Mouse (Mus musculus): ENCODE results near the gene Vars2. TPM values are rescaled to one million over a fixed set of nuclear protein-coding genes. Genes with fewer than 3 reads are reported as not detected.

Gene Vars2
- polyA plus RNA-seq, 2 experiments: 4.0 to 7.8 TPM

- H3K9ac ChIP-seq (replicated peaks): no peak overlapping the region
- H3K4me3 ChIP-seq (ENCODE audit: insufficient read depth in 1 of 2, low read depth in 2 of 2, low read length in 2 of 2): no peak overlapping the region
- H3K27me3 ChIP-seq (ENCODE audit: control insufficient read depth, insufficient read depth, low read length): peaks cover 60% of the 10 kb centered on the region
- no peaks in the 10 kb centered on the region for H3K4me1 ChIP-seq (replicated peaks; ENCODE audit: control insufficient read depth in 2 of 2, insufficient read depth in 2 of 2, low read length in 1 of 2)
- DNase-seq (ENCODE audit: low read depth in 3 of 3, low spot score in 3 of 3) (no peak), ATAC-seq (ENCODE audit: insufficient read depth) (no peak)
- no peak for TF ChIP-seq CTCF (IDR thresholded peaks at IDR 0.05; ENCODE audit: low read depth)
- no peak for TF ChIP-seq EP300 (IDR thresholded peaks at IDR 0.05; ENCODE audit: low read depth)
- H3K9me3 ChIP-seq (ENCODE audit: control insufficient read depth, low read length): no peaks in the 10 kb centered on the region; the same call in 1 of the 2 replicates
- no peak overlapping the region for H3K27ac ChIP-seq
- no peaks in the 10 kb centered on the region for H3K36me3 ChIP-seq (replicated peaks; ENCODE audit: control insufficient read depth, insufficient read depth, low read depth)
- H3K4me2 ChIP-seq (ENCODE audit: low read depth): no peak overlapping the region
- 28% methylated on average over 5 of the region's 5 CpGs for WGBS (ENCODE audit: insufficient replicate concordance)
Measured at GRCm38 (mm10) chr17:35698501-35698883, 31.1 kb upstream of the Vars2 start.

DNA sequence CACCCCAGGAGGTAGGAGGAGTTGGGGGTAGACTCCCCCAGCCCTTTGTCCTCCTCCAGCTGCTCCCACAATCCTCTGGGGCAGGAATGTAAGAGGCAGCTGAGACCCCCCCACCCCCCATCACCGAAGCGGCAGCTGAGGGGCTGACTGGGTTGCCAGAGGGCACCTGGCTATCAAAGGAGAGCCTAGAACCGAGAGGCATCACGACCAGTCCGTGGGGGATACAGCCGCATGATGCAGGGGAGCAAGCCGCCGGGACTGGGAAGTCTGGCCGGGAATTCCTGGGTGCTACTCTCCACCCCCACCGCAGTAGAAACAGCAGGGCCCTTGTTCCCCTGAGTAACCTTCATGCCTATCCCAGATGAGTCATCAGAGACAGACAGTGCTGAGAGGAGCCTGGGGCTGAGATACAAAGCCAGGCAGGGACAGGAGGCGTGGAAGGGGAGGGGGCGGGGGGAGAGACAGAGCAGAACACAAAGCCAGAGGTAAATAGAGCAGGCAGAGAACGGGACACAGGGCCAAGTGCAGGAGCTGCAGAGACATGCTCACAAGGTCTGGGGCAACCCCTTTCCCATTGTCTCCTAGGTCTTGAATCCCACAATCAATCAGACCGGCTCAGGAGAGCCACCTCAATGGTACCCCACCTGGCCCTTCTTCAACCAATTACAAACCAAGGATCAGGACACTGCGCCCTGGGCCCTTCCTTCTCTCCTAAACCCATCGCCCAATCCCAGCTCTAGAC, 30.5 kb upstream of the Vars2 start:
- peak; percentile 27; the same call in 1 of the 2 replicates for ATAC-seq (ENCODE audit: insufficient read depth)
- no peak overlapping the region for H3K4me3 ChIP-seq (ENCODE audit: insufficient read depth in 1 of 2, low read depth in 2 of 2, low read length in 2 of 2)

DNA sequence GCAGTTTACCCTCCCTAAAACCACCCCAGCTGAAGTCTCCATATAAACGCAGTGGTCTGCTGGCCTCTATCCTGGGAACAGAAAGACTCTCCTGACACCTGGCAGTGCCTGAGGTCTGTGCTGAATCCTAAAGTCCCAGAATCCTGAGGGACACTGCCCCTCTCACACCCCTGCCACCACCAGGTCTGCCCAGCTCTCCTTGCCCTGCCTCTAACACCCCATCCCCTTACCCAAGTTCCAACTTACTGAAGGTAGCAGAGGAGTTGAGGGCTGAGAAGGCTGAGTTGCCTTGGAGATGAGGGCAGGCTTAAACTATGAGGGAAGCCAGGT, 30.0 kb upstream of the Vars2 start:
- no peak overlapping the region for H3K27ac ChIP-seq
- H3K27me3 ChIP-seq (ENCODE audit: control insufficient read depth, insufficient read depth, low read length): peaks cover 52% of the 10 kb centered on the region
- H3K4me1 ChIP-seq (replicated peaks; ENCODE audit: control insufficient read depth in 2 of 2, insufficient read depth in 2 of 2, low read length in 1 of 2): no peaks in the 10 kb centered on the region
- H3K36me3 ChIP-seq (replicated peaks; ENCODE audit: control insufficient read depth, insufficient read depth, low read depth): no peaks in the 10 kb centered on the region
- no peak overlapping the region for H3K4me3 ChIP-seq (ENCODE audit: insufficient read depth in 1 of 2, low read depth in 2 of 2, low read length in 2 of 2)
- no peak overlapping the region for H3K4me2 ChIP-seq (ENCODE audit: low read depth)
- WGBS (ENCODE audit: insufficient replicate concordance): 23% methylated on average over 1 of the region's 1 CpGs
- DNase-seq (ENCODE audit: low read depth in 3 of 3, low spot score in 3 of 3): no peak
- no peak for ATAC-seq (ENCODE audit: insufficient read depth)
- no peaks in the 10 kb centered on the region; the same call in 1 of the 2 replicates for H3K9me3 ChIP-seq (ENCODE audit: control insufficient read depth, low read length)
- TF ChIP-seq CTCF (IDR thresholded peaks at IDR 0.05; ENCODE audit: low read depth): no peak
- TF ChIP-seq EP300 (IDR thresholded peaks at IDR 0.05; ENCODE audit: low read depth): no peak
- H3K9ac ChIP-seq (replicated peaks): no peak overlapping the region

More for the DNA sequence above, 30.5 kb upstream of the Vars2 start:
- Histone ChIP-seq H3K27ac (no peak overlapping the region), H3K9me3 (ENCODE audit: control insufficient read depth, low read length) (no peaks in the 10 kb centered on the region; the same call in 1 of the 2 replicates), H3K4me2 (ENCODE audit: low read depth) (no peak overlapping the region), H3K36me3 (replicated peaks; ENCODE audit: control insufficient read depth, insufficient read depth, low read depth) (no peaks in the 10 kb centered on the region), H3K4me1 (replicated peaks; ENCODE audit: control insufficient read depth in 2 of 2, insufficient read depth in 2 of 2, low read length in 1 of 2) (no peaks in the 10 kb centered on the region), H3K27me3 (ENCODE audit: control insufficient read depth, insufficient read depth, low read length) (peaks cover 58% of the 10 kb centered on the region), H3K9ac (replicated peaks) (no peak overlapping the region)
- TF ChIP-seq CTCF (IDR thresholded peaks at IDR 0.05; ENCODE audit: low read depth) (no peak), EP300 (IDR thresholded peaks at IDR 0.05; ENCODE audit: low read depth) (no peak)
- WGBS (ENCODE audit: insufficient replicate concordance): 10% methylated on average over 16 of the region's 16 CpGs
- no peak for DNase-seq (ENCODE audit: low read depth in 3 of 3, low spot score in 3 of 3)

GRCm38 (mm10) chr17:35696691-35697090, 29.3 kb upstream of the Vars2 start:
- H3K27ac ChIP-seq: no peak overlapping the region
- no peak overlapping the region for H3K9ac ChIP-seq (replicated peaks)
- DNase-seq (ENCODE audit: low read depth in 3 of 3, low spot score in 3 of 3) (no peak), ATAC-seq (ENCODE audit: insufficient read depth) (no peak)
- 50% methylated on average over 6 of the region's 6 CpGs for WGBS (ENCODE audit: insufficient replicate concordance)
- H3K4me2 ChIP-seq (ENCODE audit: low read depth): no peak overlapping the region
- TF ChIP-seq CTCF (IDR thresholded peaks at IDR 0.05; ENCODE audit: low read depth): no peak
- no peak for TF ChIP-seq EP300 (IDR thresholded peaks at IDR 0.05; ENCODE audit: low read depth)
- H3K9me3 ChIP-seq (ENCODE audit: control insufficient read depth, low read length): no peaks in the 10 kb centered on the region; the same call in 1 of the 2 replicates
- H3K36me3 ChIP-seq (replicated peaks; ENCODE audit: control insufficient read depth, insufficient read depth, low read depth): no peaks in the 10 kb centered on the region
- no peak overlapping the region for H3K4me3 ChIP-seq (ENCODE audit: insufficient read depth in 1 of 2, low read depth in 2 of 2, low read length in 2 of 2)
- H3K4me1 ChIP-seq (replicated peaks; ENCODE audit: control insufficient read depth in 2 of 2, insufficient read depth in 2 of 2, low read length in 1 of 2): no peaks in the 10 kb centered on the region
- peaks cover 45% of the 10 kb centered on the region for H3K27me3 ChIP-seq (ENCODE audit: control insufficient read depth, insufficient read depth, low read length)

DNA sequence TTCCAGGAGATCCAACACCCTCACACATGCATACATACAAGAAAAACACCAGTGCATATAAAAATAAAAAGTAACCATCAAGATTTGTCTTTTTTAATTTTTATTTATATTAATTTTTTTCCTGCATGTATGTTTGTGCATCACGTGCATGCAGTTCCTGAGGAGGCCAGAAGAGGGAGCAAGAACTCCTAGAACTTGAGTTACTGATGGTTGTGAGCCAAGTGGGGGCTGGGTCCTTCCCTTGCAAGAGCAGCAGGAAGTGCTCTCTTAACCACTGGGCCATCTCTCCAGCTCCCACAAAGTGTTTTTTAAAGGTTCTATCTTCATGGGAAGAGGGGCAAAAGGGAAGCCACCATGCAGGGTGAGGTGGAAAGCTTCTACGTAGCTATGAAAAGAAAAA, 27.9 kb upstream of the Vars2 start:
- H3K9ac ChIP-seq (replicated peaks): no peak overlapping the region
- ATAC-seq (ENCODE audit: insufficient read depth) (no peak), DNase-seq (ENCODE audit: low read depth in 3 of 3, low spot score in 3 of 3) (no peak)
- TF ChIP-seq EP300 (IDR thresholded peaks at IDR 0.05; ENCODE audit: low read depth): no peak
- peak; percentile 63 for TF ChIP-seq CTCF (IDR thresholded peaks at IDR 0.05; ENCODE audit: low read depth)
- H3K4me3 ChIP-seq (ENCODE audit: insufficient read depth in 1 of 2, low read depth in 2 of 2, low read length in 2 of 2): no peak overlapping the region
- no peaks in the 10 kb centered on the region; the same call in 1 of the 2 replicates for H3K9me3 ChIP-seq (ENCODE audit: control insufficient read depth, low read length)
- no peaks in the 10 kb centered on the region for H3K4me1 ChIP-seq (replicated peaks; ENCODE audit: control insufficient read depth in 2 of 2, insufficient read depth in 2 of 2, low read length in 1 of 2)
- H3K4me2 ChIP-seq (ENCODE audit: low read depth): no peak overlapping the region
- 74% methylated on average over 2 of the region's 2 CpGs for WGBS (ENCODE audit: insufficient replicate concordance)
- H3K36me3 ChIP-seq (replicated peaks; ENCODE audit: control insufficient read depth, insufficient read depth, low read depth): no peaks in the 10 kb centered on the region
- no peak overlapping the region for H3K27ac ChIP-seq
- H3K27me3 ChIP-seq (ENCODE audit: control insufficient read depth, insufficient read depth, low read length): peaks cover 31% of the 10 kb centered on the region
